Mouse (Mus musculus) intestine, embryonic 16.5 days (tissue): Measurements from ENCODE around the gene Doxl2. TPM values are rescaled to one million over a fixed set of nuclear protein-coding genes. Genes with fewer than 3 reads are reported as not detected.

Source experiments
- ATAC-seq: fragments of 200-750 bp; cut with Nextera tagmentation; 2 replicates; pipeline ENCODE4 v1.8.0; 2017; ENCODE audit warnings: moderate TSS enrichment, moderate library complexity
- H3K27ac ChIP-seq: fragments of 300-500 bp; sonication (generic); 2 replicates; pipeline ENCODE4 v1.5.1; 2014; ENCODE audit warnings: mild to moderate bottlenecking, low read length
- H3K27me3 ChIP-seq: fragments of 300-500 bp; sonication (generic); replicated peaks from 2 replicates; pipeline ENCODE4 v1.6.1; 2014; ENCODE audit warnings: low read length, control low read depth, mixed read lengths; ENCODE audit not compliant: control insufficient read depth, insufficient read depth
- H3K36me3 ChIP-seq: fragments of 300-500 bp; sonication (generic); 2 replicates; pipeline ENCODE4 v1.6.1; 2014; ENCODE audit warnings: low read length, control low read depth; ENCODE audit not compliant: control insufficient read depth, insufficient read depth
- H3K4me1 ChIP-seq: fragments of 300-500 bp; sonication (generic); 2 replicates; pipeline ENCODE4 v1.6.1; 2014; ENCODE audit warnings: low read length, control low read depth, mixed read lengths; ENCODE audit not compliant: control insufficient read depth, insufficient read depth
- H3K4me2 ChIP-seq: fragments of 300-500 bp; sonication (generic); 2 replicates; pipeline ENCODE4 v1.6.1; 2014; ENCODE audit warnings: low read depth, low read length, control low read depth
- H3K4me3 ChIP-seq: fragments of 300-500 bp; sonication (generic); 2 replicates; pipeline ENCODE4 v1.5.1; 2014; ENCODE audit warnings: mild to moderate bottlenecking, low read length
- H3K9ac ChIP-seq: fragments of 300-500 bp; sonication (generic); 2 replicates; pipeline ENCODE4 v1.6.1; 2014; ENCODE audit warnings: low read depth, low read length
- H3K9me3 ChIP-seq: fragments of 300-500 bp; sonication (generic); 2 replicates; pipeline ENCODE4 v1.6.1; 2016; ENCODE audit warnings: low read length, control low read depth; ENCODE audit not compliant: control insufficient read depth
- WGBS: fragments of 180-500 bp; shearing (Covaris S2); extraction: QIAGEN DNeasy Blood & Tissue Kit; methylation state at CpG from one replicate; pipeline ENCODE4 v1.1.7; 2014; 5-methylcytosine and 5-hydroxymethylcytosine counted together
- polyA plus RNA-seq: library from polyadenylated mRNA; unstranded; fragments of >200 nt; fragmentation: Nextera tagmentation; extraction: Ambion mirVana; gene quantifications from 2 replicates; pipeline ENCODE4 v1.2.1, GENCODE M21; 2015

The Doxl2 gene
- polyA plus RNA-seq, result not detected in 2 replicates

GRCm38 (mm10) chr6:48974663-48975062, at the start of gene Doxl2:
TSS of gene Doxl2 (plus strand) at chr6:48974963.
- H3K4me1 ChIP-seq, result no peaks in the 10 kb centered on the region
- no peaks in the 10 kb centered on the region for H3K27me3 ChIP-seq
- no peaks in the 10 kb centered on the region for H3K36me3 ChIP-seq
- H3K9ac ChIP-seq, result no peak within 1 kb of the TSS
- no peaks in the 10 kb centered on the region for H3K9me3 ChIP-seq
- ATAC-seq, result no peak
- H3K4me3 ChIP-seq, result no peak within 1 kb of the TSS
- H3K27ac ChIP-seq, result no peak within 1 kb of the TSS
- no peak within 1 kb of the TSS for H3K4me2 ChIP-seq
- WGBS, result 89% methylated on average over 2 of the region's 2 CpGs

- 84% methylated on average over 5 of the region's 5 CpGs for WGBS
- no peak for ATAC-seq
- H3K36me3 ChIP-seq, result no peaks in the 10 kb centered on the region
Observed at GRCm38 (mm10) chr6:48929595-48929994, 45.2 kb upstream of the Doxl2 start, which contains the start of gene 1600015I10Rik. TSS of gene 1600015I10Rik (plus strand) at chr6:48929895.

GRCm38 (mm10) chr6:48949596-48949995, 25.2 kb upstream of the Doxl2 start:
- Histone ChIP-seq H3K4me1 (no peaks in the 10 kb centered on the region), H3K27me3 (no peaks in the 10 kb centered on the region), H3K9me3 (no peaks in the 10 kb centered on the region), H3K9ac (no peak overlapping the region), H3K4me2 (no peak overlapping the region), H3K4me3 (no peak overlapping the region), H3K36me3 (no peaks in the 10 kb centered on the region), H3K27ac (no peak overlapping the region)
- 71% methylated on average over 2 of the region's 2 CpGs for WGBS
- no peak for ATAC-seq

More at GRCm38 (mm10) chr6:48929595-48929994, 45.2 kb upstream of the Doxl2 start, which contains the start of gene 1600015I10Rik:
- no peaks in the 10 kb centered on the region for H3K9me3 ChIP-seq
- no peaks in the 10 kb centered on the region for H3K4me1 ChIP-seq
- no peak within 1 kb of the TSS for H3K27ac ChIP-seq
- H3K27me3 ChIP-seq, result no peaks in the 10 kb centered on the region
- H3K4me3 ChIP-seq, result no peak within 1 kb of the TSS
- H3K9ac ChIP-seq, result no peak within 1 kb of the TSS
- H3K4me2 ChIP-seq, result no peak within 1 kb of the TSS

- Histone ChIP-seq H3K4me3 (no peak overlapping the region), H3K4me2 (no peak overlapping the region), H3K27ac (no peak overlapping the region), H3K27me3 (no peaks in the 10 kb centered on the region), H3K9me3 (no peaks in the 10 kb centered on the region), H3K9ac (no peak overlapping the region), H3K4me1 (no peaks in the 10 kb centered on the region), H3K36me3 (no peaks in the 10 kb centered on the region)
- 88% methylated on average over 5 of the region's 5 CpGs for WGBS
- ATAC-seq, result no peak
Observed at GRCm38 (mm10) chr6:48950676-48951075, 24.1 kb upstream of the Doxl2 start.

GRCm38 (mm10) chr6:48951630-48952029, 23.1 kb upstream of the Doxl2 start:
- Histone ChIP-seq H3K4me1 (no peaks in the 10 kb centered on the region), H3K4me2 (no peak overlapping the region), H3K27me3 (no peaks in the 10 kb centered on the region), H3K4me3 (no peak overlapping the region), H3K9me3 (no peaks in the 10 kb centered on the region), H3K9ac (no peak overlapping the region), H3K36me3 (no peaks in the 10 kb centered on the region), H3K27ac (no peak overlapping the region)
- ATAC-seq, result no peak
- 83% methylated on average over 6 of the region's 6 CpGs for WGBS

- Histone ChIP-seq H3K27ac (no peak overlapping the region), H3K36me3 (no peaks in the 10 kb centered on the region), H3K9me3 (no peaks in the 10 kb centered on the region), H3K27me3 (no peaks in the 10 kb centered on the region), H3K9ac (no peak overlapping the region), H3K4me3 (no peak overlapping the region), H3K4me2 (no peak overlapping the region), H3K4me1 (no peaks in the 10 kb centered on the region)
- WGBS, result 80% methylated on average over 5 of the region's 5 CpGs
- no peak for ATAC-seq
Observed at GRCm38 (mm10) chr6:48953220-48953619, 21.5 kb upstream of the Doxl2 start.

- H3K4me3 ChIP-seq, result no peak overlapping the region
- WGBS, result 89% methylated on average over 5 of the region's 5 CpGs
- H3K9ac ChIP-seq, result no peak overlapping the region
- ATAC-seq, result no peak
- H3K4me1 ChIP-seq, result no peaks in the 10 kb centered on the region
- H3K27me3 ChIP-seq, result no peaks in the 10 kb centered on the region
- no peak overlapping the region for H3K27ac ChIP-seq
- no peaks in the 10 kb centered on the region for H3K9me3 ChIP-seq
- no peaks in the 10 kb centered on the region for H3K36me3 ChIP-seq
- H3K4me2 ChIP-seq, result no peak overlapping the region
Observed at GRCm38 (mm10) chr6:48954211-48954610, 20.6 kb upstream of the Doxl2 start.

GRCm38 (mm10) chr6:48954946-48955345, 19.8 kb upstream of the Doxl2 start:
- no peaks in the 10 kb centered on the region for H3K4me1 ChIP-seq
- no peaks in the 10 kb centered on the region for H3K27me3 ChIP-seq
- no peak overlapping the region for H3K4me3 ChIP-seq
- no peaks in the 10 kb centered on the region for H3K9me3 ChIP-seq
- peak; percentile 70 for ATAC-seq
- WGBS, result 49% methylated on average over 1 of the region's 1 CpGs
- H3K27ac ChIP-seq, result no peak overlapping the region
- no peak overlapping the region for H3K9ac ChIP-seq
- no peak overlapping the region for H3K4me2 ChIP-seq
- H3K36me3 ChIP-seq, result no peaks in the 10 kb centered on the region

GRCm38 (mm10) chr6:48956785-48957184, 18.0 kb upstream of the Doxl2 start:
- Histone ChIP-seq H3K4me1 (no peaks in the 10 kb centered on the region), H3K36me3 (no peaks in the 10 kb centered on the region), H3K27me3 (no peaks in the 10 kb centered on the region), H3K4me2 (no peak overlapping the region), H3K27ac (no peak overlapping the region), H3K4me3 (no peak overlapping the region), H3K9me3 (no peaks in the 10 kb centered on the region), H3K9ac (no peak overlapping the region)
- WGBS, result 84% methylated on average over 4 of the region's 4 CpGs
- ATAC-seq, result no peak

GRCm38 (mm10) chr6:48958053-48958452, 16.7 kb upstream of the Doxl2 start:
- Histone ChIP-seq H3K9me3 (no peaks in the 10 kb centered on the region), H3K9ac (no peak overlapping the region; the same call in 1 of the 2 replicates), H3K4me2 (no peak overlapping the region), H3K27me3 (no peaks in the 10 kb centered on the region), H3K36me3 (no peaks in the 10 kb centered on the region), H3K4me3 (no peak overlapping the region), H3K4me1 (no peaks in the 10 kb centered on the region), H3K27ac (no peak overlapping the region)
- WGBS, result 50% methylated on average over 1 of the region's 1 CpGs
- no peak for ATAC-seq
